Comparison of ENCODE assay signal across 8 mouse cellular contexts in the genomic region with DNA sequence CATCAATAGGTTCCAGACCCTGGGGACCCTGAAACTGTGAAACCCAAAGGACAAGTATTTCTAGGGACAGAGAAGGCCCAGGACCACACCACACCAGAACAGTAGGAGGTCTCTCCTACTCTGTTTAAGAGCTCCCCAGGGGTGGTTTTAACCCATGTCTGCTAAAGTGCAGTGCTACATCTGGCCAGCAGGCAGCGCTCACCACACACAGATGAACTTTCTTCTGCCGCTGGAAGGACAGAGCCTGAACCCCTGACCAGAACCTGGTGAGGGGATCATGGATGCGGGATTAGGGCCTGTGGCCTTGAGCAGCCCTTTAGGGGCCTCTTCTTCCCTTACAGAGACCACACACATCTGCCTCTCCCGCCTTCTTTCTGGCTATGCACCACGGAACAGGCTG. TPM values are rescaled to one million over a fixed set of nuclear protein-coding genes. Genes with fewer than 3 reads are reported as not detected.
A peak's percentile ranks its signal among the peaks of the same experiment; 100 is the strongest.
DNase-seq lines count a peak whose midpoint lies in the region; ATAC-seq lines count a peak whose summit lies in the region.

No protein-coding gene starts in this region.

- DNase-seq in CD8-positive naive resting alpha-beta T cell, adult 2 months (ENCODE audit: low read depth in 2 of 2, low spot score in 2 of 2): peak; percentile 54 to 70
- DNase-seq in ZHBTc4 (ENCODE audit: low read depth, low spot score): peak; percentile 79
- peak; percentile 47 to 66 for DNase-seq in gastrocnemius, postnatal 4 days (ENCODE audit: low spot score in 2 of 2)
- peak; percentile 73 to 83 for DNase-seq in layer of hippocampus, adult 8-10 months (ENCODE audit: low spot score in 2 of 2)
- peak; percentile 71 for DNase-seq in lung, postnatal 25 days (ENCODE audit: low spot score)
- peak; percentile 82 for DNase-seq in retina, postnatal 1 day
- peak; percentile 52 for DNase-seq in urinary bladder, adult 2 months (ENCODE audit: low spot score)

- ATAC-seq in common myeloid progenitor, adult 5-6 weeks (replicated peaks; ENCODE audit: low read depth, poor library complexity, severe bottlenecking): peak; percentile 76

RNA-seq across cellular contexts. Expression of gene Cyth4, which starts 26.6 kb away (rescaled TPM):
- 36.3 and 48.0 TPM in 2 replicates for total RNA-seq in common myeloid progenitor, adult 5-6 weeks (2017)
- 10 to 100 TPM in 1 of 2 experiments, 1 to 10 TPM in 1; 8.6 to 10.1 TPM for total RNA-seq in gastrocnemius, postnatal 4 days (2021)
- total RNA-seq in layer of hippocampus, adult 8-10 months (2022): 10 to 100 TPM; 21.5 to 50.0 (median 36.0) TPM
- 17.5 and 18.3 TPM in 2 replicates for polyA plus RNA-seq in urinary bladder, adult 2 months (2012; rRNA removed)

RNA-seq across cellular contexts. Expression of gene Rac2, which starts 50.8 kb away (rescaled TPM):
- total RNA-seq in common myeloid progenitor, adult 5-6 weeks (2017): 104 and 252 TPM in 2 replicates
- total RNA-seq in gastrocnemius, postnatal 4 days (2021): 10 to 100 TPM in 1 of 2 experiments, 1 to 10 TPM in 1; 4.6 to 10.2 TPM
- 10 to 100 TPM in 1 of 4 experiments, 1 to 10 TPM in 3; 1.5 to 21.5 (median 4.6) TPM for total RNA-seq in layer of hippocampus, adult 8-10 months (2022)
- polyA plus RNA-seq in urinary bladder, adult 2 months (2012; rRNA removed): 13.8 and 15.0 TPM in 2 replicates

Comparison
In these comparisons a context has a peak if more than half of its experiments do, and no peak if none do; other contexts are left out.
1. Peak in every context shown above with its lines: DNase-seq and ATAC-seq.